Mouse (Mus musculus) ES-Bruce4 (cell line): ENCODE measurements at regions not wholly inside any gene's neighbourhood (a gene's known extent, or its start where the extent isn't known, plus 50 kb on each side); places are given as distances from the start of the nearest gene placed in this dataset.

Source experiments
- H3K27ac ChIP-seq: 2 replicates; pipeline ENCODE4 v1.5.1; 2012; ENCODE audit warnings: low read length, inconsistent platforms; ENCODE audit not compliant: insufficient read depth
- H3K27me3 ChIP-seq: 2 replicates; pipeline ENCODE4 v1.6.1; 2012; ENCODE audit warnings: mild to moderate bottlenecking, low read length, inconsistent platforms; ENCODE audit not compliant: control insufficient read depth, poor library complexity, insufficient read depth, severe bottlenecking
- H3K36me3 ChIP-seq: 2 replicates; pipeline ENCODE4 v1.6.1; 2012; ENCODE audit warnings: inconsistent platforms, mild to moderate bottlenecking, low read length, moderate library complexity; ENCODE audit not compliant: control insufficient read depth, poor library complexity, insufficient read depth, severe bottlenecking
- H3K4me1 ChIP-seq: one replicate; pipeline ENCODE4 v1.8.1; 2011; ENCODE audit warnings: low read length; ENCODE audit not compliant: control insufficient read depth, insufficient read depth
- H3K4me3 ChIP-seq: 2 replicates; pipeline ENCODE4 v1.5.1; 2011; ENCODE audit warnings: low read depth, mild to moderate bottlenecking, low read length
- H3K9ac ChIP-seq: 2 replicates; pipeline ENCODE4 v1.6.1; 2012; ENCODE audit warnings: low read depth, mild to moderate bottlenecking, inconsistent platforms; ENCODE audit not compliant: poor library complexity, severe bottlenecking
- H3K9me3 ChIP-seq: replicated peaks from 2 replicates; pipeline ENCODE4 v1.6.1; 2012; ENCODE audit warnings: mild to moderate bottlenecking, low read length, inconsistent platforms; ENCODE audit not compliant: control insufficient read depth, poor library complexity, insufficient read depth, severe bottlenecking
- CTCF ChIP-seq: IDR thresholded peaks from one replicate; pipeline ENCODE4 v1.8.1; 2011; ENCODE audit warnings: low read depth, low read length
- EP300 ChIP-seq: IDR thresholded peaks from 2 replicates; pipeline ENCODE4 v1.6.1; 2011; ENCODE audit warnings: low read depth, low read length; ENCODE audit not compliant: insufficient read depth
- POLR2A ChIP-seq: IDR thresholded peaks from one replicate; pipeline ENCODE4 v1.8.1; 2011; ENCODE audit warnings: low read length; ENCODE audit not compliant: insufficient read depth

- no peak overlapping the region for H3K27ac ChIP-seq
Observed at GRCm38 (mm10) chr16:87272363-87272762, 81.6 kb upstream of the N6amt1 start.

GRCm38 (mm10) chr16:87267954-87268804 lies 85.8 kb upstream of the N6amt1 start:
- no peaks in the 10 kb centered on the region for H3K4me1 ChIP-seq
- H3K27me3 ChIP-seq = no peaks in the 10 kb centered on the region
- no peaks in the 10 kb centered on the region for H3K9me3 ChIP-seq
- no peaks in the 10 kb centered on the region for H3K36me3 ChIP-seq
- no peak overlapping the region for H3K9ac ChIP-seq
- no peak for TF ChIP-seq POLR2A
- TF ChIP-seq EP300 = no peak
- no peak for TF ChIP-seq CTCF
- no peak overlapping the region for H3K27ac ChIP-seq
- no peak overlapping the region for H3K4me3 ChIP-seq

More at GRCm38 (mm10) chr16:87272363-87272762, 81.6 kb upstream of the N6amt1 start:
- Histone ChIP-seq H3K9me3 (no peaks in the 10 kb centered on the region), H3K4me3 (no peak overlapping the region), H3K9ac (no peak overlapping the region), H3K4me1 (no peaks in the 10 kb centered on the region), H3K36me3 (no peaks in the 10 kb centered on the region), H3K27me3 (no peaks in the 10 kb centered on the region)
- TF ChIP-seq CTCF (no peak), POLR2A (no peak), EP300 (no peak)

GRCm38 (mm10) chr16:87267517-87267916 lies 86.5 kb upstream of the N6amt1 start:
- no peak overlapping the region for H3K9ac ChIP-seq
- no peaks in the 10 kb centered on the region for H3K27me3 ChIP-seq
- TF ChIP-seq EP300 = no peak
- no peak for TF ChIP-seq CTCF
- TF ChIP-seq POLR2A = no peak
- H3K27ac ChIP-seq = no peak overlapping the region
- no peaks in the 10 kb centered on the region for H3K36me3 ChIP-seq
- no peak overlapping the region for H3K4me3 ChIP-seq
- no peaks in the 10 kb centered on the region for H3K9me3 ChIP-seq
- no peaks in the 10 kb centered on the region for H3K4me1 ChIP-seq

- Histone ChIP-seq H3K4me3 (no peak overlapping the region), H3K36me3 (no peaks in the 10 kb centered on the region), H3K9ac (no peak overlapping the region), H3K9me3 (no peaks in the 10 kb centered on the region; the same call in 1 of the 2 replicates), H3K27ac (no peak overlapping the region), H3K27me3 (no peaks in the 10 kb centered on the region), H3K4me1 (no peaks in the 10 kb centered on the region)
- TF ChIP-seq POLR2A = no peak
- TF ChIP-seq EP300 = no peak
- no peak for TF ChIP-seq CTCF
Observed at GRCm38 (mm10) chr16:87263571-87263970, 90.4 kb upstream of the N6amt1 start.

- no peaks in the 10 kb centered on the region; the same call in 1 of the 2 replicates for H3K9me3 ChIP-seq
- no peaks in the 10 kb centered on the region for H3K27me3 ChIP-seq
- H3K9ac ChIP-seq = no peak overlapping the region
- H3K4me1 ChIP-seq = no peaks in the 10 kb centered on the region
- H3K36me3 ChIP-seq = no peaks in the 10 kb centered on the region
- H3K4me3 ChIP-seq = no peak overlapping the region
- no peak overlapping the region for H3K27ac ChIP-seq
- TF ChIP-seq EP300 (no peak), CTCF (no peak), POLR2A (no peak)
Observed at GRCm38 (mm10) chr16:87263041-87263440, 90.9 kb upstream of the N6amt1 start.

- TF ChIP-seq EP300 (no peak), CTCF (no peak), POLR2A (no peak)
- H3K4me1 ChIP-seq = no peaks in the 10 kb centered on the region
- H3K9me3 ChIP-seq = no peaks in the 10 kb centered on the region; the same call in 1 of the 2 replicates
- H3K27ac ChIP-seq = no peak overlapping the region
- no peak overlapping the region for H3K4me3 ChIP-seq
- H3K36me3 ChIP-seq = no peaks in the 10 kb centered on the region
- no peaks in the 10 kb centered on the region for H3K27me3 ChIP-seq
- H3K9ac ChIP-seq = no peak overlapping the region
Observed at GRCm38 (mm10) chr16:87262497-87262896, 91.5 kb upstream of the N6amt1 start.
